Mouse (Mus musculus): ENCODE measurements at regions not wholly inside any gene's neighbourhood (a gene's known extent, or its start where the extent isn't known, plus 50 kb on each side); places are given as distances from the start of the nearest gene placed in this dataset.
"Not testable (repeated sequence)": the region's sequence is repeated elsewhere in the genome, so short reads cannot be mapped to it uniquely, and the experiment has no call there.

DNA sequence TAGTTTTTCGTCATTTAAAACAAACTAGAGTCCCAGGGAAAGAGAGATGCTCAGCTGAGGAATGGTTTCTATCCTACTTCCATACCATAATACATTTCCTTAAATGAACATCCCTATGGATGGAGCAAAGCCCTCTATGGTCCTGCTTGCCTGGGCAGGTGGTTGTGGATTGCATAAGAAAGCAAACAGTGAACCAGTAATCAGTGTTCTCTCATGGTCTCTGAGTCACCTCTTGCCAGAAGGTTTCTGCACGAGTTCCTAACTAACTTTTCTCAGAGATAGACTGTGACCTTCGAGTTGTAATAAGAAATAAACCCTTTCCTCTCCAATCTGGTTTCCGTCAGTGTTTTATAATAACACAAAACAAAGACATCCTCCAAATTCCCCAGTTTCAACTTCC is 62.9 kb upstream of the Bet1 start:
- DNase-seq (ENCODE audit: low read depth, low spot score), result no peak

DNA sequence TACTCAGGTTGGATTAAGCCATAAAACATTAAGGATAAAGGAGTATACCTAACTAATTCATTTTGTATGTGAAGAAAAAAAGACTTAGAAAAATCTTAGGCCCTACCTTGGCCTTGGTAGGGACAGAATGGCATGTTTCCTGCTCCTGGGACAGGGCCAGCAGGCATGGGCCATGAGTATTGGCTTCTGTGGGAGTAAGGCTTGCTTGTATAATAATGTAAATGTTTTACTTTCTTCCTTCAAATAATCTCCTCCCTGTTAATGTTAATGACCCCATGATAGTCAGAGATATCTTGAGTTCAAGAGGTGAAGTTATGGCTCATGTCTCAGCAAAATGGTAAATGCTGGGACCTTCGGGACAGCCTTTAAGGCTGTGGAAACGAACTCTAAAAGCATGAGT is 71.5 kb upstream of the Bet1 start:
- DNase-seq (ENCODE audit: low read depth, low spot score), result no peak

DNA sequence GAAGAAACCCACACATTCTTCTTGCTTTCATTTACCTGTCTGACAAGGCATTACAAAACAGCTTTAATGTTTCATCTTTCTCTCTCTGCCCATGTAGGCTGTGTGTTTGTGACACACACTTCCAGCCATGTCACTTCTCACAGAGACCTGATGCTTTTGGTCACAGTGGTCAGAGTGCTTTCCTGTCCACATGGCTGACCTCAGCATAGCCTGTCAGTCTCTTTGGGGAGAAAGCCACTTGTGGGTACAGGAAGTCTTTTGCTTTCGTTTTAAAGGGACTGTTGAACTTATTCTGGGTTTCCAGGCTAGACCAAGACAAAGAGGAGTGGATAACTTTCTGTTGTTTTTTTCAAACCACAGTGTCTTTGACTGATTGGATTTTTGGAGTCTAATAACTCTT is 77.0 kb upstream of the Bet1 start:
- DNase-seq (ENCODE audit: low read depth, low spot score), result no peak

DNA sequence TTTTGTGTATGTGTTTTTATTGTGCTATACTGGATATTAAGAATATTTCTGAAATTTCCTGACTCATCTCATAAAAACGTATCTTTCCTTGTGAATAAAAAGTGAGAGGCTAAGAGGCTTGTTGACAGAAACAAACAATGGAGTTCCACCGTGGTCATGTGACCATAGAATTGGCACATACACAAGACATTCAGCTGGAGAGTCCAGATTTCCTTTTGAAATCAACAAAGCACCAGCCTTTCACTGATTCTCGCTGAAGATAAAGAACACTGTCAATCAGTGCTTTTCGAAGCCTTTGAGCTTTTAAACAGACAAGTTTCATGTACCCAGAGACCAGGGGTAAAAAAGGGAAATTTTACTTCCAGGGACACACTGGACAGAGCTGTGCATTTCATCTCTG is 80.3 kb upstream of the Bet1 start:
- DNase-seq (ENCODE audit: low read depth, low spot score), result peak; percentile 58

DNA sequence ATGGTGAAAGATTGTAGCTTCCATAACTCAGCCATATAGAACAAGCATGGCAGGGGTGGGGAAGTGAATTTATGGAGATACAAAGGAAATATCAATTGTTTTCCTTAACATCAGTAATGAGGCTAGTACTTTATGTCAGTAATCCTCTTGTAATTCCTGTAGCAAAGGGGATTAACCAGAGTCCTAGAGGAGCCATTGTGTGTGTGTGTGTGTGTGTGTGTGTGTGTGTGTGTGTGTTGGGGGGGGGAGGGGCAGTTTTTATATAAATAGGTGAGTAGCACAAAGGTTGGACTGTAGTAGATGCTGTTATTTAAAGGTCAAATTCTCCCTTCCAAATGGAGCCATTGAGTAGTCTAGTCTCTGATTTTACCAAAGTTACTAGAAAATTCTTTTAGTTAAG is 81.0 kb upstream of the Bet1 start:
- no peak for DNase-seq (ENCODE audit: low read depth, low spot score)

DNA sequence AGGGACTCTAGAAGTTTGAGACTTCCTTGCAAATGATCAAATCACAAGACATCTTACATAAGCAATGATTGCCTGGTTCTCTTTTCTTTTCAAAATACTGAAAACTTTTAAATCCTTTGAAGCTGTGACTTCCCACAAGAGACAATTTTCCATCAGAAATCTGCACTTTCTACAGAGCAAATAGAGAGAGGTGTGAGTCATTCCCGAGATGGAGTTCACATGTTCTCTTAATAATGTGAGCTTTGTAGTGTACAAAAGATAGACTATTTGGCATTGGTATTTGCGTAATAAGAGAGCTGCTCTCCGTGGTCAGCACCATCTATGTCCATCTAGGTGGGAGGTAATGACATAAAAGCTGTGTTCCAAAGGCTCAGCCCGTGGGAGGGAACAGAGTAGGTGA is 84.8 kb upstream of the Bet1 start:
- peak; percentile 51 for DNase-seq (ENCODE audit: low read depth, low spot score)

DNA sequence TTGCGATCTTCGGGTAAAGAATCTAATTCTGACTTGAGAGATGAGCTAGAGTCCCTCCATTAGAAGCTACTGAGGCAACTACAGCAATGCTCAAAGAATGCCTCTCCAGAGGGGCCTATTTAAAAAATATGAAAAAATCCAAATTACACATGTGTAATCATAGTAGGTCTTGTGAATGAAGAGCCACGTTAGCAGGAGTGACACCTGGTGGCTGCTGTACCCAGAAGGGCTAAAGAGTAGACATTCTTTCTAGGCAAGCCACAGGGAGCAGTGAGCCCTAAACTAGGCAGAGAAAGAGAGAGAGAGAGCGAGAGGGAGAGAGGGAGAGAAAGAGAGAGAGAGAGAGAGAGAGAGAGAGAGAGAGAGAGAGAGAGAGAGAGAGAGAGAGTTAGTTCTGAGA is 100.9 kb upstream of the Bet1 start:
- DNase-seq (ENCODE audit: low read depth, low spot score), result peak; percentile 24

DNA sequence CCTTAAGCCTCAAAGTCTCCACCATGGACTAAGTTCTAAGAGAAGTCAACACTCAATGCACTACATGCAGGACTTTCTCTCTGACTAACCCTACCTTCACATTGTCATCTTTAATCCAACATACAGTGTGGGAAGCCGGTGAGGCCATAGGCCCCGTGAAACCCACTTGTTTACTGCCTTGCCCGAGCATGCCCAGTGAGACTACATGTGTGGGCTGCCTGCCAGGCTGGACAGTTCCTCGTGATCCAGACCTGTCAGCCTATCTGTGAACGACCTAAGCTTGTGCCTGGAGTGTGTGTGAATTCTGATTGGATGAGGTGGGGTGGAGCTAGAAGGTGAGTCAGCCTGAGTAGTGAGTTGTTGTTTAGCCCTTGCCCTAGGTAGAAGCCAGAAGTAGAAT is 104.2 kb upstream of the Bet1 start:
- DNase-seq (ENCODE audit: low read depth, low spot score), result not testable (repeated sequence)

DNA sequence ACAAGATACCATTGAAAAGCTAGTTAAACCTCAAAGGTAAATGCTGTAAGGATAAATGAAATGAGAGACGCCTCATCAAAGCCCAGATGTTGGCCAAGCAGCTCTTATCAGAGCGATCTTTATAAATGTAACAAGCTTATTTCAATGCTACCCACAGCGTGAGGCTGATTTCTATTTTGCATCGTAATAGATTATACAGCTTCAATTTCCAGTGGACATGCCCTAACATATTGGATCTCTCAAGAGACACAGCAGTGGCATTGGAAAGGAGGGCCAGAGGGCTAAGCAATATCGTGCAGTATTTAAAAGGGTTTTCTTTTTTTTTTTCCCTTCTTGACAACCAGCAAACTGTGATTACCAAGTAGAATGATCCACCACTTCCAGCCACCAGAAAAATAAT is 106.5 kb upstream of the Bet1 start:
- no peak for DNase-seq (ENCODE audit: low read depth, low spot score)

DNA sequence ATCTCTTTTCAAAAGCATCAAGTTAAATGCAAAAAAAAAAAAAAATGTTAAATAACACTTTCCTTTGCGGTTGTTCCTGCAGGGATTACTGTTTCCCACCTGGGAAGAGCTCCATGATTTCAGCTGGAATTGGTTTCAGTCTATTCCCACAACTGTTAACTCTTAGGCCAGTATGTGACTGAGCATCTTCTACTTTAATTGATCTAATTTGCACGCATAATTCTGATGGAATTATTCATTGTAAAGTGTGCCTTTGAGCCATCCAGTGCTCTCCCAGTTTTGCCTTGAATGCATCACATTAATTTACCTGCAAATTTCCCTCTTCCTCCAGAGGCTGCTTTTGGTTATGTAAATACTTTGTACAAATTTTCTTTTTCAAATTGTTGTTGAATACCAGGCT is 114.4 kb upstream of the Bet1 start:
- no peak for DNase-seq (ENCODE audit: low read depth, low spot score)

DNA sequence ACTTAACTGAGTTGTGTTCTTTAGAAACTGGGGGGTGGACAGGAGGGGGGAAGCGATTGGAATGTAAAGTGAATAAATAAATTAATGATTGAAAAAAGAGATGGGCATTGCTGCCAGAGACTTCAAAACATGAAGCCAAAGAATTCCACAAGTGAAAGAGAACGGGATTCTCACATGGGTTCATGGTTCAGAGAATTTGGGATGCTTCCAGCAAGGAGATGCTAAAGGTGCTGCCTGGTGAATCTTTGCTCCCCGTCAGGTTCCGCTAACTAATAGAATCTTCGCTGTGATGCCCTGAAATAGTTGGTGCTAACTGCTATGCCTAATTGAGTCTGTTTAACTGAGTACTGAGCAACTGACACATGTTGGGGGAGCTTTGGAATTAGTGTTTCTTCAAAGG is 118.9 kb upstream of the Bet1 start:
- DNase-seq (ENCODE audit: low read depth, low spot score), result no peak

DNA sequence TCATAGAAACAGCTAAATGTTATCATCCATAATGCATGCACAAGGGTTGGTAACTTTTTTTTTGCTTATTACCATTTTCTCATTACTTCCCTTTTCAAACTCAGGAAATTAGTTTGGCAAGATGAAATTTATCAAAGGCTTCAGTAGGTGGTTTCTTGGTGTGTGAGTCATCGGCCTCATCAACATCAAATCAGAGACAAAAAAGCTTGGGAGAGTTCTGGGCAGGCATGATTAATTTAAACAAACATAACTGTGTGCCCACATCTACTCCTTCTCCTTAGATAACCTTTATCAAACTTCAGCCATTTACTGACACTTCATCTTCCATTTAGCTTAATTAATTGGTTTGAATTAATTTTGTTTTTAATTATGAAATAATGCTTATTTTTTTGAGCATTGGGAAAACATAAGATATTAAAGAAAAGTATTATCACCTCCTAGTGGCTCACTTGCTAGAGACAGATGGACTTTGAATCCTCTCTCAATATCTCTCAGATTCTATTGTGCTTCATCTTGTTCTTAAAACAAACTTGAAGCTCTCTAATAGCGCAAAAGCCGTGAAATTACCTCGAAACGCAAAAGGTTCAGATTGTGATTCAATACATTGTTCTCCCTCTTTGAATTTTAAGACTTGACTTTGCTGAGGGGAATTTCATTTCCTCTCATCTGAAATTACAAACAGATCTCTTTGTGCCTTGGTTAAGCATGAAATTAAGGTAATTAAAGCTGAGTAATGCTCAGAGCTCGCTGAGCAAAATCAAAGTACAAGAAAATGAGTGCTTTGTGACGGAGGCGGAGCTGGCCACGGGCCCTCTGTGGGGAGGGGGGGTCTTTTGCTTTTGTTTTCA is 158.7 kb upstream of the Bet1 start:
- DNase-seq (ENCODE audit: low read depth, low spot score), result peak; percentile 59

DNA sequence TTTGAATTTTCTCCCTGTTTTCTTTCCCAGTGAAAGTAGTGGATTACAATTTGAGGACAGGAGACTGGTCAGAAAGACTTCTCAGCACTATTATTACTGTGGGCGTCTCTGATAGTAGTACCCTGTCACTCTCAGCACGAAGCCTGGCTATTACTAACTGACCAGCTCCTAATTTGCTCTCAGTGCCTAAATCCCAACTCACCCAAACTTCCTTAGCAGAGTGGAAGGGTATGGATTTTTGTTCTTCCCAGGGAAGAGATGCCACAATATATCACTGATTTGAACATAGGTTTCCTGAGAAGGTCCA is 159.3 kb upstream of the Bet1 start:
- DNase-seq (ENCODE audit: low read depth, low spot score), result no peak

DNA sequence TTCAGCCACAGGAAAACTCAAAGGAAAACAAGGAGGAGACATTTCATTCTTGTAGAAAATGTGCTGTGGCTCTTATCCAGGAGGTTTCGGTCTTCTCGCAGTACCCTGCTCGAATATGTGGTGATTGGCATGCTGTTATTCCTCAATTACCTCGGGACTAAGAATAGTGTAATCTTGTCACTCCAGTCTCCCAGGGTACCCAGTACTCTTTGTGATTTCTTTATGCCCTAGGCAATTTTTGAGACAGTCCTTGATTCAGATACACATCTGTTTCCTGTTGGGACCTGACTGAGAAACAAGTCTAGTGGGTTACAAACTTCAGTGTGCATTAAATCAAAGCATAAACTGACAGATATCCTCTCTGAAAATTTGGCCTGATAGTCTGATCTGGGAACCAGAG is 189.8 kb upstream of the Bet1 start:
- DNase-seq (ENCODE audit: low read depth, low spot score), result no peak

DNA sequence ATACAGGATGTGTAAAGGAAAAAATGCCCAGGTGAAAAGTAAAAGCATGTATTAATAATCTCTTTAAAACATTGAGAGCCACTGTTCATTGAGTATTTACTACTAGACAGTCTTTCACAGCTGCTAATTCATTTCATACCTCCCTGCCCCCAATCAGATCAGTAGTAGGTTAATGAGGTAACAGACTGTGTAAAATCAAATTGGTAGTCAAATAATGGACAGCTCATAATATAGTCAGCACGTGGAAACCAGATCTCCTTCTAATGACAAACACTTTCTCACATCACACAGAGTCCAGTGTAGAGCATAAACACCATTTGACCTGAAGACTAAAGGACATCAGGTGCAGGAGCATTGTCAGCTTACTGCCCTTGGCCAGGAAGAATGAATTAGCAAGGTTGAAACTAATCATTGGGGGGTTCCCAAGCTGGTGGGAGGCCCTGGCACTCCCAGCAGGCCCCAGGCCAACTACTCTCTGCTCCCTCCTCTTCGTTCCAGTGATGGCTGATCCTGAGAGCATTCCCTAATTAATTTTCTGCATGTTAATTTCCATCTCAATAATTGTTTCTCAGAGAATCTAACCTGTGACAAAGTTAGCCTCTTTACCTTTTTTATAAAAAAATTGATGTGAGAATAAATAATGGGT is 190.6 kb upstream of the Bet1 start:
- no peak for DNase-seq (ENCODE audit: low read depth, low spot score)

DNA sequence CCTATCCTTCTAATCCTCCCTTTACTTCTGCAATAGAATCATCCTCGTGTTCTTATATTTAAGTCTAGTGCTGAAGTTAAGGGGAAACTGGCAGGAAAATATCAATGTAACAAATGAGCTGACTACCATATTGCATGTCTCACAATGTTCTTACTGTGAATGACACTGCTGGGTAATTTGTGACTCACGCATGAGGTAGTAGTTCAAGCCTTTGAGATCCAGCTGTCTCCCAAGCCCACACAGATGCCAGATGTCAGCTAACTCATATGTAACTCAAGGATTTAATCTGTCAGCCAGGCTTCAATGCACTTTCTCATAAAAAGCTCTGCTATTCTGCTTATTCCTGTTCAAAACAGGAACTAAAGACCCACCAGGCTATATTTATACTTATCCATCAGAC is 204.6 kb upstream of the Bet1 start:
- DNase-seq (ENCODE audit: low read depth, low spot score), result peak; percentile 47

DNA sequence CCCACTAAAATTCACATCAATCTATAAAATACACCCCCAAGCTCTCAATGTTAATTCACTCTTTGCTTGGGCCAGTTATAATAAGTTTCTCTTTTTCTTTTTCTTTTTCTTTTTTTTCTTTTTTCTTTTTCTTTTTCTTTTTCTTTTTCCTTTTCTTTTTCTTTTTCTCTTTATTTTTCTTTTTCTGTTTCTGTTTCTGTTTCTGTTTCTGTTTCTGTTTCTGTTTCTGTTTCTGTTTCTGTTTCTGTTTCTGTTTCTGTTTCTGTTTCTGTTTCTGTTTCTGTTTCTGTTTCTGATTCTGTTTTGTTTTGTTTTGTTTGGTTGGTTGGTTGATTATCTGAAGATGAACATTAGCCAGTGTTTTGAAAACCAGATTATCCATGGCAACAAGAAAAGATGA is 201.2 kb upstream of the Col1a2 start:
- not testable (repeated sequence) for DNase-seq (ENCODE audit: low read depth, low spot score)

DNA sequence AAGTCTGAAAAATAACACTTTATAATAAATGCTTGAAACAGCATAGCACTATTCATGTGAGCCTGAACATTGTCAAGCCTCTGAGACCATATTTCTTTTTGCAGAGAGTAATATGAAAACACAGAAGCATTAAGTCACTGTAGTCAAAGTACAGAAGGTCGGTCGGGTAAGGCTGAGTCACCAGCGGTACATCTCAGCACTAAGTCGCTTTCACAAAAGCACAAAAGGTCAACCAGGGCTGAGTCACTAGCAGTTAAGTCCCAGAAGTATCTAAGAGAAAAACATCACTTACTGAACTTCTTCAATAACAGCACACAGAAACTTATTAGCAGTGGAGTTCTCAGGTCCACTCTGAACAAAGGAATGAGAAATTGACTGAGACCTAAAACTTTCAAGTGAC is 154.7 kb upstream of the Col1a2 start:
- peak; percentile 60 for DNase-seq (ENCODE audit: low read depth, low spot score)

DNA sequence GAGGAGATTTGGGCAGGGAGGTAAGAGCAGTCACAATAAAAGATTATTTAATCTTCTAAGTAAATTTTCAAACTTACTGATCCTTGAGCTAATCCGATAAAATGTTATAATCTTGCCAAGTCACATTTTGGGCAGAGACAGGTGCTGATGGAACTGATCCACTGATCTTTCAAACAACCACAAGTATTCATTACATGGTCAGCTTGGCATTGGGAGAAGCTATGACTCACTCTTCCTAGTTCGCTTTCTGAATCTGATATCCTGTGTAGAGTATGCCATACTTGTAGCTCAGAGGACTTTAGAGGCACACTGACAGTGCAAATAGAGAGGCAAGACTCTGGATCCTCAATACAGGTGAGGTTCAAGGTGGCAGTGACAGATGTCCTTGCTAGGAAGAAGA is 142.4 kb upstream of the Col1a2 start:
- no peak for DNase-seq (ENCODE audit: low read depth, low spot score)

DNA sequence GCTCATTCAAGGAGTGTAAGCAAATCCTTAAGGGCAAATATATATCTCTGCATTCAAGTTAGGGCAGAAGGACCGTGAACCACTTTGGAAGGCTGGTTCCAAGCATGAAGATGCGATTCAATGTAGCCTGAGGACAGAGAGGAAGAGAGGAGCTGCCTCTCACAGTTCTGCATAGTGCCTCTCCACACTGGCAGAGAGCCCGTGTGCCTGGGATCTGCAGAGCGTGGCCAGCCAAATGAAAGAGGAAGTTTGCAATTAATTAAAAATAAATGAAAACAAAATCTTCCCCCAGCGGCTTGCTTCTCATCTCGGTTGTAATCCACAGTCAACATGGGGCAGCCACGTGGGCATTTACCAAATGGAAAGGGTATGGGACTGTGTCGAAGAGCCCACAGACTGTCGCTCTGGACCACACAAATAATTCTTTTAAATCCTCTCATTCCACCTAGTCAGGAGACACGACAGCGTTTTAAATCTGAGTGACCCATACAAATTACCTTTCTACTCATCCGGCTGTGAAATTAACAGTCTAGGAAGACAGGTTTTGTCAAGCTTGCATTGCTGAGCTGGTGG is 129.1 kb upstream of the Col1a2 start:
- DNase-seq (ENCODE audit: low read depth, low spot score), result no peak

DNA sequence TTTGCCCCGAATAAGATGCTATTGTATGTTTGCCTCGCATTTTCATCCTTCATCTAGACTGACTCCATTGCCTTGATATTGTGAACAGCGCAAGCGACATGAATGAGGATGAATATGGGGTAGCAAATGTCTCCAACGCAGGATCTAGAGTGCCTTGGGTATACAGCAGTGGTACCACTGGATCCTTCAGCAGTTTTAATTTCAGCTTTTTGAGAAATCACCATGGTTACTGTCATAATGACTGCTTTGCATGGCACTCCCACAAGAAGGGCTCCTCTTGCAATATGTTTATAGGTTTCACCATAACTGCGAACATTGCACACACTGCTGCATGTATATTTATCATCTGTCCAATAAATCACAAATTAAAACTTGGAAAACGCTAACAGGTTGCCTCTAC is 107.8 kb upstream of the Col1a2 start:
- no peak for DNase-seq (ENCODE audit: low read depth, low spot score)

DNA sequence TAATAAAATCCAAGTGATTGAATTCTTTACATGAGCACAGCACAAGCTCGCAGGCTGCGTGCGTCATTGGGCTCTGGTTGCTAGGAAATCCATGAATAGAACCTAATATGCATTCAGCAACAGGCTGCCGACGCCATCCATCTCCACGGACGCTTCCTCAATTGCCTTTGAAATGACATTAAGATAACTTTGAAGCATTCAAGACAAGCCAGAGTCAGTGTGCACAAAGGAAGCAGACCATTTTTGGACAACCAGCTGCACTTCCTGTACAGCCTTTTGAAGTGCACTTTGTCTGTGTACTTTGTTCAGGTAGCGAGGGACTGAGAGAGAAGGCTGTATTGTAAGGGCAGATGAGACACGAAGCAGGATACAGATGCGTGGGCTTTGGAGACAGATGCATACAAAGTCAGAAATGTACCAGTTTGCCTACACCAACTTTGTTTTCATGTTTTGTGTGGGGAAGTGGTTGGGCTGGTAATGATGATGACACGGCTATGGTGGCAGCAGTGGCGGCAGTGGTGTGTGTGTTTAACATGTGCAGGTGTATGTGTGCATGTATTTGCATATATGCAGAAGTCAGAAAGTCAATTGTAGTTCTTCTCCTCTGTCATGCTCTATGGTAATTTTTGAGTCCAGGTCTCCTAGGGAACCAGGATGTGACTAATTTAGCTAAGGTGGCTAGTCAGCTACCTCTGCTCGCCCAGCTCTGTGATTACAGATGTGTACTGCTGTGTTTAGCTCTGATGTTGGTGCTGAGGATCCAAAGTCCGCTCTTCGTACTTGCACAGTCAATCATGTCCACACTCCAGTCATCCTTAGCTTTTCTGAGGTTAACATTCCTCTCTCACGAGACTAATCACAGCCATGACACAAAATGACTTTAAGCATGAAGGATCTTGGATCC is 106.7 kb upstream of the Col1a2 start:
- peak; percentile 83 for DNase-seq (ENCODE audit: low read depth, low spot score)
